Mouse (Mus musculus): ENCODE data around the gene Gstt1.

The Gstt1 gene

GRCm38 (mm10) chr10:75763682-75764518, 34.5 kb downstream of the Gstt1 start, which contains the start of gene Cabin1:
Gene Cabin1, minus strand, starts transcription at chr10:75764341.
- DNase-seq (ENCODE audit: low spot score) = peak; percentile 98

DNA sequence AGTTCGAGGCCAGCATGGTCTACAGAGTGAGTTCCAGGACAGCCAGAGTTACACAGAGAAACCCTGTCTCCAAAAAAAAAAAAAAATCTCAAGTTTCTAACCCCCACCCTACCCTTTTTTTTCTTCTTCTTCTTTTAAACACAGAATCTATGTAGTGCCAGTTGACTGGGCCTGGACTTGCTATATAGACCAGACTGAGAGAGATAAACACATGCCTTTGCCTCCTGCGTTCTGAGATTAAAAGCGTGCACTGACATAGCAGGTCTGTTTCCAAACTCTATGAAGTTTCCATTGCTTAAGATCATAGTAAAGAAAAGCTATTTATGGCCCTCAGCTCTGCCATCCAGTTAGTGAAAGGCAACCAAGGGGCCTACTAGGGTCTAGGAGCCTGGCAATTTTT, 36.0 kb downstream of the Gstt1 start:
- no peak for DNase-seq (ENCODE audit: low spot score)

DNA sequence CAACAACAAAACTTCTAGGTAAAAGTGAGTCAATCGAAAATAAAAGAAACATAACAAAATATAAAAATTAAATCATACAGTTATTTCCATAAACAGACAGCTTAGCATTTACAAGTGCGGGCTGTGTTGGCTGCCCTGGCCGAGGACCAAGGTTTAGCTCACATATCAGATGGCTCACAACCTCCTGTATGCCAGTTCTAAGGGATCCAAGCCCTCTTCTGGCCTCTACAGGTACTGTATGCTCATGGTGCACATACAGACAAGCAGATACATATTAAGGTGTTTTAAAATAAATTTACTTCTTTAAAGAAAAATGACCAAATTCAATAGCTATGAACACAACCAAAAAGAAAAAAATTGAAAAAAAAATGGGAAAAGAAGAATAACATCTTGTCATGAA, 38.1 kb downstream of the Gstt1 start:
- no peak for DNase-seq (ENCODE audit: low spot score)

- DNase-seq (ENCODE audit: low spot score) = no peak
These were observed 41.7 kb downstream of the Gstt1 start for GRCm38 (mm10) chr10:75756719-75757118.

DNA sequence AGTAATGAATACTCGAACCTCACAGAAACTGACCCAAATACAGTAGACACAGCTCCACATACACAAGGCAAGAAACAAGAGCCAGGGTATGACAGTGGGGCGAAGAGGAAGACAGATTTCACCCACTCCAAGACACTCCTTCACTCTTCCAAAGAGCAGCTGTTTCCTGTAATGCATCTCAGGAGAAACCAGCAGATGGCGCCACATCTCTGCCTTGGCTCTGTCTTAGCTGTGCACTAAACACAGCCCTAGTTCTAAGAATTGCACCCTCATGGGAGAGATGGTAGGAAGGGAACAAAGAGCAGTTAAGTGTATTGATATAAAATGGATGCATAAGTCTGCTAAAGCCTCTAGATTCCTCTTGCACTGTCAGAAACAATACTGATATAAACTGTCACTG, 54.4 kb downstream of the Gstt1 start:
- peak; percentile 88 for DNase-seq (ENCODE audit: low spot score)

- no peak for DNase-seq (ENCODE audit: low spot score)
These were observed 55.0 kb downstream of the Gstt1 start for GRCm38 (mm10) chr10:75743369-75743768.

DNA sequence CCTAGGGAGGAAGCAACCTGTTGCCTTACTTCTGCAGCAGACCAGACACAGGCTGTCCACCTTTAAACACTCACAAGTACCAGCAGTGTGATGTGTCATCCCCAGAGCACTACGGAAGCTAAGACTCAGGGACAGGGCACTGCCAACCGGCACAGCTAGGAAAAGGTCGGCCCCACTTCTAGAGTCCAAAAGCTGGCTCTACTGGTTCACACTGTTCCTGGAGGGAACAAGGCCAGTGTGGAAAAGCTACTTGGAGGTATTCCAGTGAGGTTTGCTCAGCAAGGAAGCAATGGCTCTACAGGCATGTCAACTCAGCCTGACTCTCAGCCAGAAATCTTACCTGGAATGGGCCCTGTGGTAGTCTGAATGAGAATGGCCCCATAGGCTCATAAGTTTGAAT, 57.5 kb downstream of the Gstt1 start:
- DNase-seq (ENCODE audit: low spot score) = no peak
